Mouse (Mus musculus) cerebellum, adult (tissue): Measurements from ENCODE around the gene Gm2663.
"Not testable (repeated sequence)": the region's sequence is repeated elsewhere in the genome, so short reads cannot be mapped to it uniquely, and the experiment has no call there.

Experiments
- ATAC-seq: cut with Nextera tagmentation; 2 replicates; pipeline ENCODE4 v1.9.2; 2017; ENCODE audit warnings: mild to moderate bottlenecking, moderate library complexity, mixed read lengths; ENCODE audit not compliant: insufficient number of reproducible peaks, low FRiP score, low TSS enrichment

Gene Gm2663

GRCm38 (mm10) chr6:40999379-40999778, at the start of gene Gm2663:
Gene Gm2663, minus strand, starts transcription at chr6:40999479.
- ATAC-seq: not testable (repeated sequence)

GRCm38 (mm10) chr6:41048602-41049001, 49.3 kb upstream of the Gm2663 start:
- no peak for ATAC-seq

GRCm38 (mm10) chr6:41047961-41048360, 48.7 kb upstream of the Gm2663 start:
- ATAC-seq: no peak

GRCm38 (mm10) chr6:41047202-41047601, 47.9 kb upstream of the Gm2663 start:
- no peak for ATAC-seq

GRCm38 (mm10) chr6:41046553-41046952, 47.3 kb upstream of the Gm2663 start:
- ATAC-seq: no peak

GRCm38 (mm10) chr6:41044753-41045152, 45.5 kb upstream of the Gm2663 start:
- ATAC-seq: no peak

- ATAC-seq: no peak
These were observed 45.0 kb upstream of the Gm2663 start for GRCm38 (mm10) chr6:41044314-41044713.

GRCm38 (mm10) chr6:41035409-41035808, 36.1 kb upstream of the Gm2663 start, which contains the start of gene 2210010C04Rik:
Gene 2210010C04Rik, minus strand, starts transcription at chr6:41035509.
- ATAC-seq: no peak

- no peak for ATAC-seq
These were observed 33.5 kb upstream of the Gm2663 start for GRCm38 (mm10) chr6:41032802-41033201.

- ATAC-seq: no peak
These were observed 33.0 kb upstream of the Gm2663 start for GRCm38 (mm10) chr6:41032231-41032630.

GRCm38 (mm10) chr6:41030821-41031220, 31.5 kb upstream of the Gm2663 start:
- ATAC-seq: no peak

- no peak for ATAC-seq
These were observed 27.8 kb upstream of the Gm2663 start for GRCm38 (mm10) chr6:41027053-41027452.

- no peak for ATAC-seq
These were observed 26.8 kb upstream of the Gm2663 start for GRCm38 (mm10) chr6:41025873-41026650.

- ATAC-seq: no peak
These were observed 19.9 kb upstream of the Gm2663 start for GRCm38 (mm10) chr6:41019140-41019539.

GRCm38 (mm10) chr6:41018629-41019028, 19.4 kb upstream of the Gm2663 start:
- no peak for ATAC-seq

GRCm38 (mm10) chr6:41015065-41015464, 15.8 kb upstream of the Gm2663 start:
- no peak for ATAC-seq

- not testable (repeated sequence) for ATAC-seq
These were observed 34.8 kb downstream of the Gm2663 start, which contains the start of gene 1810009J06Rik for GRCm38 (mm10) chr6:40964454-40964853. Gene 1810009J06Rik, plus strand, starts transcription at chr6:40964754.

- ATAC-seq: no peak
These were observed 45.6 kb downstream of the Gm2663 start for GRCm38 (mm10) chr6:40953716-40954115.

- ATAC-seq: no peak
These were observed 47.5 kb downstream of the Gm2663 start, which contains the start of gene Gm4744 for GRCm38 (mm10) chr6:40951770-40952169. Gene Gm4744, minus strand, starts transcription at chr6:40951870.
